Mouse (Mus musculus) erythroblast, embryonic 14.5 days (primary cell): ENCODE data around the gene Mapk14.

Experiments used
- GATA1 ChIP-seq: IDR thresholded peaks from 2 replicates; pipeline ENCODE4 v1.6.1; 2012; ENCODE audit warnings: low read length, inconsistent platforms, mixed read lengths
- TAL1 ChIP-seq: IDR thresholded peaks from 3 replicates; pipeline ENCODE4 v1.6.1; 2012; ENCODE audit warnings: low read length, inconsistent platforms, mixed read lengths

DNA sequence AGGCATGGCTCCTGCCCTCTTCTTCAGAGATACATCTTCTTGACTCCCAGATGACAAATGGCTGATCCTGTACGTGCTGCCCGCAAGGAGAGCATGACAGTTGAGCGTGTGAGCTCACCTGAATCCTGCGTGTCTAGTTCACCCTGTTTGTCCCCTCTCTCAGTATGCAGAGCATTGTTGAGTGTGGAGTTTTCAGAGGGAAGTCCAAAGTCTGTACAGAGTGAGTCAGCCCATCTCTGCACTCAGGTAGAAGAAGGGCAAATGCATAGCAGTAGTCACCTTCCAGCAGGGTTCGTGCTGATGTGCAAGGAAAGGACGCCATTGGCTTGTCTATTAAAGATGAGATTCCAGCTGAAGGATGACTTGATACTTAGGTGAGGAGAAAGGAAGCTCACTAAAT, 48.1 kb downstream of the Mapk14 start:
- TF ChIP-seq TAL1 (no peak), GATA1 (no peak)
